ENCODE assay signal across 34 mouse cellular contexts in genomic region chr11:62883407-62883806, GRCm38 (mm10). TPM values are rescaled to one million over a fixed set of nuclear protein-coding genes. Genes with fewer than 3 reads are reported as not detected.
DNase-seq lines count a peak whose midpoint lies in the region; ATAC-seq and TF ChIP-seq lines count a peak whose summit lies in the region.
"Had no signal": no experiment of that assay in that cellular context is flagged by ENCODE, and none has a peak within 500 bp of the region (broad histone marks: within the 10 kb centered on the region; RNA-seq: fewer than 3 reads in every experiment).

No protein-coding gene starts in this region.

- no peaks in the 10 kb centered on the region for H3K27me3 ChIP-seq in liver, embryonic 11.5 days (replicated peaks; ENCODE audit: control insufficient read depth, insufficient read depth, low read length)
- H3K27me3 ChIP-seq in liver, embryonic 14.5 days (ENCODE audit: control insufficient read depth, insufficient read depth, low read length) = no peaks in the 10 kb centered on the region
- H3K27me3 ChIP-seq in liver, postnatal 0 days (ENCODE audit: insufficient read depth, low read length) = no peaks in the 10 kb centered on the region
- H3K27me3 ChIP-seq: CH12.LX; embryonic facial prominence, embryonic 13.5 days; forebrain, embryonic 13.5 days; heart, embryonic 12.5 days; heart, embryonic 15.5 days; Patski had no signal

- no peaks in the 10 kb centered on the region for H3K9me3 ChIP-seq in liver, embryonic 11.5 days (ENCODE audit: control insufficient read depth, low read length)
- no peaks in the 10 kb centered on the region for H3K9me3 ChIP-seq in liver, embryonic 14.5 days (ENCODE audit: control insufficient read depth, low read length)
- no peaks in the 10 kb centered on the region for H3K9me3 ChIP-seq in liver, postnatal 0 days (ENCODE audit: low read length)
- H3K9me3 ChIP-seq: embryonic facial prominence, embryonic 10.5 days; embryonic facial prominence, embryonic 13.5 days; forebrain, embryonic 10.5 days; forebrain, embryonic 13.5 days; G1E; heart, embryonic 12.5 days; heart, embryonic 15.5 days; hindbrain, embryonic 10.5 days had no signal

- 57% methylated on average over 8 of the region's 8 CpGs for WGBS in liver, embryonic 11.5 days
- WGBS in liver, embryonic 14.5 days (ENCODE audit: insufficient replicate concordance) = 29% methylated on average over 8 of the region's 8 CpGs
- WGBS in liver, postnatal 0 days (ENCODE audit: insufficient replicate concordance) = 44% methylated on average over 8 of the region's 8 CpGs

- no peak for TF ChIP-seq EP300 in liver, embryonic 14.5 days (IDR thresholded peaks at IDR 0.05; ENCODE audit: low read depth)
- no peak for TF ChIP-seq EP300 in liver, postnatal 0 days (IDR thresholded peaks at IDR 0.05; ENCODE audit: low read depth)

- no peak overlapping the region for H3K4me3 ChIP-seq in liver, embryonic 11.5 days (ENCODE audit: low read depth, low read length)
- no peak overlapping the region for H3K4me3 ChIP-seq in liver, embryonic 14.5 days (ENCODE audit: insufficient read depth in 1 of 2, low read depth in 2 of 2, low read length in 2 of 2)
- no peak overlapping the region for H3K4me3 ChIP-seq in liver, postnatal 0 days (ENCODE audit: low read depth, low read length)
- H3K4me3 ChIP-seq: embryonic facial prominence, embryonic 10.5 days; embryonic facial prominence, embryonic 13.5 days; erythroblast, embryonic 14.5 days; forebrain, embryonic 10.5 days; forebrain, embryonic 13.5 days; gastrocnemius, adult 2 months; heart, embryonic 12.5 days; heart, embryonic 15.5 days; hindbrain, embryonic 10.5 days had no signal

- peaks cover 6% of the 10 kb centered on the region for H3K4me1 ChIP-seq in liver, embryonic 11.5 days (replicated peaks; ENCODE audit: control insufficient read depth, insufficient read depth, low read length)
- peaks cover 0 to 5% of the 10 kb centered on the region in 2 experiments; a peak in 2 of 4 replicates for H3K4me1 ChIP-seq in liver, embryonic 14.5 days (replicated peaks; ENCODE audit: control insufficient read depth in 2 of 2, insufficient read depth in 2 of 2, low read length in 1 of 2)
- 0 out of 2 replicates have a peak, but pooled peaks cover 4% of the 10 kb centered on the region for H3K4me1 ChIP-seq in liver, postnatal 0 days (ENCODE audit: insufficient read depth)
- H3K4me1 ChIP-seq: heart, embryonic 12.5 days had no signal

- no peak overlapping the region for H3K9ac ChIP-seq in liver, embryonic 11.5 days (ENCODE audit: low read depth, low read length)
- H3K9ac ChIP-seq in liver, embryonic 14.5 days (replicated peaks) = no peak overlapping the region
- H3K9ac ChIP-seq in liver, postnatal 0 days (replicated peaks) = no peak overlapping the region
- H3K9ac ChIP-seq: embryonic facial prominence, embryonic 13.5 days; forebrain, embryonic 13.5 days; forebrain, postnatal 0 days; heart, embryonic 12.5 days; heart, embryonic 15.5 days; hindbrain, embryonic 14.5 days had no signal

- peak overlapping the region; percentile 31 for H3K4me2 ChIP-seq in liver, embryonic 11.5 days
- H3K4me2 ChIP-seq in liver, embryonic 14.5 days (ENCODE audit: low read depth) = peak overlapping the region; percentile 29
- H3K4me2 ChIP-seq in liver, postnatal 0 days (ENCODE audit: low read depth, low read length) = peak overlapping the region; percentile 10; the same call in 1 of the 2 replicates
- H3K4me2 ChIP-seq: embryonic facial prominence, embryonic 13.5 days; forebrain, embryonic 13.5 days; heart, embryonic 12.5 days; heart, embryonic 15.5 days; hindbrain, embryonic 14.5 days had no signal

- DNase-seq in liver, embryonic 11.5 days (ENCODE audit: low spot score) = no peak
- no peak for DNase-seq in liver, embryonic 14.5 days (ENCODE audit: low read depth in 3 of 3, low spot score in 3 of 3)
- DNase-seq in liver, postnatal 0 days = no peak
- DNase-seq in heart, adult 18-20 months = no peak
- DNase-seq in left cerebral cortex, adult 9 months (ENCODE audit: low spot score in 2 of 2) = no peak
- no peak for DNase-seq in right cerebral cortex, postnatal 14 days
- DNase-seq: adrenal gland, postnatal 10 days; adrenal gland, postnatal 36 days; B cell, adult 2 months; cerebellum, adult 18-20 months; cerebellum, adult 9-10 months; cerebellum, postnatal 14 days; embryo, embryonic 11 days; forebrain, postnatal 0 days; gastrocnemius, adult 2 months; gastrocnemius, postnatal 14 days; heart, adult 11 months; heart, postnatal 10 days; heart, postnatal 36 days had no signal

- no peak overlapping the region for H3K27ac ChIP-seq in liver, embryonic 11.5 days (ENCODE audit: low read depth, low read length)
- no peak overlapping the region for H3K27ac ChIP-seq in liver, embryonic 14.5 days
- H3K27ac ChIP-seq in liver, postnatal 0 days (ENCODE audit: low read depth) = no peak overlapping the region
- H3K27ac ChIP-seq: embryonic facial prominence, embryonic 10.5 days; embryonic facial prominence, embryonic 13.5 days; forebrain, embryonic 10.5 days; forebrain, embryonic 13.5 days; gastrocnemius, adult 2 months; heart, embryonic 15.5 days; hindbrain, embryonic 10.5 days; hindbrain, embryonic 14.5 days; hindbrain, postnatal 0 days had no signal

- ATAC-seq in common myeloid progenitor, adult 5-6 weeks (replicated peaks; ENCODE audit: low read depth, poor library complexity, severe bottlenecking) = peak; percentile 51
- ATAC-seq in liver, embryonic 11.5 days (replicated peaks; ENCODE audit: low FRiP score) = no peak
- no peak for ATAC-seq in liver, embryonic 14.5 days (ENCODE audit: insufficient read depth)
- no peak for ATAC-seq in liver, postnatal 0 days
- no peak for ATAC-seq in erythroid progenitor cell, adult 5-6 weeks (replicated peaks; ENCODE audit: low FRiP score, poor library complexity, severe bottlenecking)
- ATAC-seq: forebrain, embryonic 13.5 days; forebrain, postnatal 0 days; hindbrain, postnatal 0 days; Patski had no signal

- no peak for TF ChIP-seq CTCF in liver, embryonic 14.5 days (IDR thresholded peaks at IDR 0.05; ENCODE audit: low read depth)
- TF ChIP-seq CTCF in liver, postnatal 0 days (IDR thresholded peaks at IDR 0.05; ENCODE audit: low read depth) = no peak

- H3K36me3 ChIP-seq in liver, embryonic 11.5 days (ENCODE audit: control insufficient read depth, insufficient read depth, low read length) = peaks cover 11% of the 10 kb centered on the region
- H3K36me3 ChIP-seq in liver, embryonic 14.5 days (replicated peaks; ENCODE audit: control insufficient read depth, insufficient read depth, low read depth) = peaks cover 4% of the 10 kb centered on the region; the same call in 1 of the 2 replicates
- H3K36me3 ChIP-seq in liver, postnatal 0 days (replicated peaks; ENCODE audit: insufficient read depth, low read length) = peaks cover 26% of the 10 kb centered on the region

RNA-seq across cellular contexts. Expression of gene Tvp23b, which starts 4.2 kb away (rescaled TPM):
- total RNA-seq in common myeloid progenitor, adult 5-6 weeks (2017) = 37.7 and 59.4 TPM in 2 replicates
- 49.1 and 53.7 TPM in 2 replicates for polyA plus RNA-seq in liver, embryonic 11.5 days (2014; fragmentation: Nextera tagmentation; extraction: Ambion mirVana)
- polyA plus RNA-seq in liver, embryonic 14.5 days (2012; rRNA removed) = 8.5 and 12.9 TPM in 2 replicates
- 25.3 and 26.3 TPM in 2 replicates for polyA plus RNA-seq in liver, embryonic 14.5 days (2014; fragmentation: Nextera tagmentation; extraction: Ambion mirVana)
- polyA plus RNA-seq in liver, postnatal 0 days (2015; fragmentation: Nextera tagmentation; extraction: Ambion mirVana) = 29.1 and 29.4 TPM in 2 replicates
- 10 to 100 TPM; 23.6 to 25.2 TPM for total RNA-seq in heart, adult 18-20 months (2021)
- total RNA-seq in erythroid progenitor cell, adult 5-6 weeks (2015; ENCODE audit: low replicate concordance) = 3.2 and 8.0 TPM in 2 replicates
- total RNA-seq in erythroid progenitor cell, adult 5-6 weeks (2017; ENCODE audit: low replicate concordance) = 2.2 and 5.9 TPM in 2 replicates
- polyA plus RNA-seq: erythroblast, embryonic 14.5 days had no signal

RNA-seq across cellular contexts. Expression of gene Fbxw10, which starts 36.5 kb away (rescaled TPM):
- total RNA-seq in common myeloid progenitor, adult 5-6 weeks (2017) = 0.58 and 1.2 TPM in 2 replicates
- polyA plus RNA-seq in liver, embryonic 11.5 days (2014; fragmentation: Nextera tagmentation; extraction: Ambion mirVana) = 0.10 and 0.15 TPM in 2 replicates
- polyA plus RNA-seq in liver, embryonic 14.5 days (2012; rRNA removed) = 0.08 TPM in 1 of 2 replicates, not detected in the other
- 0.16 TPM in 1 of 2 replicates, not detected in the other for polyA plus RNA-seq in liver, embryonic 14.5 days (2014; fragmentation: Nextera tagmentation; extraction: Ambion mirVana)
- polyA plus RNA-seq in liver, postnatal 0 days (2015; fragmentation: Nextera tagmentation; extraction: Ambion mirVana) = 0.13 and 0.20 TPM in 2 replicates
- total RNA-seq in heart, adult 18-20 months (2021) = under 1 TPM; 0.31 to 0.45 TPM
- 0.72 TPM in 1 of 2 replicates, not detected in the other for total RNA-seq in erythroid progenitor cell, adult 5-6 weeks (2015; ENCODE audit: low replicate concordance)
- total RNA-seq in erythroid progenitor cell, adult 5-6 weeks (2017; ENCODE audit: low replicate concordance) = 0.13 TPM in 1 of 2 replicates, not detected in the other
- polyA plus RNA-seq: erythroblast, embryonic 14.5 days; G1E had no signal
